Mouse (Mus musculus) MEL (cell line): ENCODE data around the gene Naa20. TPM values are rescaled to one million over a fixed set of nuclear protein-coding genes. Genes with fewer than 3 reads are reported as not detected.

ENCODE experiments used
- DNase-seq: peaks from one replicate; pipeline ENCODE4 v3.0.0; 2011; ENCODE audit warnings: low read depth, low spot score
- H3K27ac ChIP-seq: 2 replicates; pipeline ENCODE4 v1.5.1; 2012; ENCODE audit warnings: low read depth, mild to moderate bottlenecking, control low read depth, low read length, moderate library complexity; ENCODE audit not compliant: control insufficient read depth
- H3K27me3 ChIP-seq, 2 experiments: fragments of 150-350 bp in 1 of 2; sonication (generic) in 1 of 2; 2 replicates each; pipeline ENCODE4 v1.6.1; 2012; ENCODE audit warnings: low read length in 2 of 2, mild to moderate bottlenecking in 2 of 2, improper control_type of control experiment in 1 of 2, moderate library complexity in 1 of 2; ENCODE audit not compliant: insufficient read depth in 2 of 2, control insufficient read depth in 1 of 2
- H3K36me3 ChIP-seq, 2 experiments: 2 replicates each; pipeline ENCODE4 v1.6.1; 2012 to 2014; ENCODE audit warnings: low read length in 2 of 2, improper control_type of control experiment in 1 of 2, inconsistent platforms in 1 of 2, mild to moderate bottlenecking in 1 of 2; ENCODE audit not compliant: insufficient read depth in 2 of 2, control insufficient read depth in 1 of 2
- H3K4me1 ChIP-seq, 2 experiments: fragments of 150-350 bp in 1 of 2; sonication (generic) in 1 of 2; 2 replicates each; pipeline ENCODE4 v1.6.1; 2012; ENCODE audit warnings: low read length in 2 of 2, improper control_type of control experiment in 1 of 2, mild to moderate bottlenecking in 1 of 2; ENCODE audit not compliant: insufficient read depth in 2 of 2, control insufficient read depth in 1 of 2
- H3K4me3 ChIP-seq, 2 experiments: fragments of 150-350 bp in 1 of 2; sonication (generic) in 1 of 2; 2 replicates each; pipeline ENCODE4 v1.5.1; 2012; ENCODE audit warnings: low read depth in 2 of 2, low read length in 2 of 2, mild to moderate bottlenecking in 2 of 2, moderate library complexity in 2 of 2, control low read depth in 1 of 2, improper control_type of control experiment in 1 of 2; ENCODE audit not compliant: control insufficient read depth in 1 of 2, insufficient read depth in 1 of 2
- H3K79me2 ChIP-seq: 2 replicates; pipeline ENCODE4 v1.6.1; 2012; ENCODE audit warnings: mild to moderate bottlenecking, low read length, moderate library complexity; ENCODE audit not compliant: control insufficient read depth, poor library complexity, insufficient read depth
- H3K9ac ChIP-seq: 2 replicates; pipeline ENCODE4 v1.6.1; 2012; ENCODE audit warnings: low read depth, mild to moderate bottlenecking, control low read depth, low read length, moderate library complexity; ENCODE audit not compliant: control insufficient read depth, poor library complexity, severe bottlenecking
- H3K9me3 ChIP-seq: fragments of 150-350 bp; sonication (generic); replicated peaks from 2 replicates; pipeline ENCODE4 v1.6.1; 2012; ENCODE audit warnings: mild to moderate bottlenecking, low read length, improper control_type of control experiment, moderate library complexity; ENCODE audit not compliant: insufficient read depth
- CHD1 ChIP-seq: IDR thresholded peaks from 2 replicates; pipeline ENCODE4 v1.6.1; 2012; ENCODE audit warnings: low read depth, mild to moderate bottlenecking, inconsistent platforms, low read length, improper control_type of control experiment
- CTCF ChIP-seq, 3 experiments: IDR thresholded peaks in 2 of 3; conservative IDR thresholded peaks in 1 of 3; 2 replicates each; pipeline ENCODE4 v1.5.1; 2011 to 2012; ENCODE audit warnings: low read length in 3 of 3, low read depth in 2 of 3, mild to moderate bottlenecking in 2 of 3, improper control_type of control experiment in 1 of 3, inconsistent platforms in 1 of 3, mixed read lengths in 1 of 3, moderate library complexity in 1 of 3; ENCODE audit not compliant: control insufficient read depth in 1 of 3, insufficient read depth in 1 of 3, poor library complexity in 1 of 3, severe bottlenecking in 1 of 3
- E2F4 ChIP-seq: IDR thresholded peaks from 2 replicates; pipeline ENCODE4 v1.6.1; 2011; ENCODE audit warnings: low read depth, low read length, improper control_type of control experiment, borderline replicate concordance
- ELF1 ChIP-seq: IDR thresholded peaks from 2 replicates; pipeline ENCODE4 v1.6.1; 2014; ENCODE audit warnings: low read depth, mild to moderate bottlenecking, inconsistent platforms, low read length, improper control_type of control experiment, moderate library complexity
- EP300 ChIP-seq, 2 experiments: IDR thresholded peaks; 2 replicates each; pipeline ENCODE4 v1.6.1; 2011; ENCODE audit warnings: improper control_type of control experiment in 2 of 2, low read length in 2 of 2, low read depth in 1 of 2, mild to moderate bottlenecking in 1 of 2
- ETS1 ChIP-seq: IDR thresholded peaks from 2 replicates; pipeline ENCODE4 v1.6.1; 2012; ENCODE audit warnings: low read depth, mild to moderate bottlenecking, inconsistent platforms, low read length, improper control_type of control experiment, moderate library complexity
- HCFC1 ChIP-seq: IDR thresholded peaks from 2 replicates; pipeline ENCODE4 v1.6.1; 2012; ENCODE audit warnings: low read depth, mild to moderate bottlenecking, inconsistent platforms, low read length, improper control_type of control experiment, moderate library complexity
- MAX ChIP-seq: IDR thresholded peaks from 2 replicates; pipeline ENCODE4 v1.6.1; 2011; ENCODE audit warnings: low read length, improper control_type of control experiment
- MAZ ChIP-seq: IDR thresholded peaks from 2 replicates; pipeline ENCODE4 v1.6.1; 2012; ENCODE audit warnings: low read depth, mild to moderate bottlenecking, inconsistent platforms, low read length, improper control_type of control experiment
- MYB ChIP-seq: IDR thresholded peaks from 2 replicates; pipeline ENCODE4 v1.6.1; 2011; ENCODE audit warnings: mild to moderate bottlenecking, low read depth, low read length, improper control_type of control experiment
- NRF1 ChIP-seq: IDR thresholded peaks from 2 replicates; pipeline ENCODE4 v1.6.1; 2014; ENCODE audit warnings: low read depth, mild to moderate bottlenecking, inconsistent platforms, low read length, improper control_type of control experiment, moderate library complexity; ENCODE audit not compliant: poor library complexity, insufficient read depth, severe bottlenecking
- POLR2A ChIP-seq, 2 experiments: IDR thresholded peaks; 2 replicates each; pipeline ENCODE4 v1.6.1; 2011 to 2012; ENCODE audit warnings: low read length in 2 of 2, mild to moderate bottlenecking in 2 of 2, control low read depth in 1 of 2, improper control_type of control experiment in 1 of 2, low read depth in 1 of 2, moderate library complexity in 1 of 2; ENCODE audit not compliant: control insufficient read depth in 1 of 2, insufficient read depth in 1 of 2, poor library complexity in 1 of 2
- POLR2AphosphoS2 ChIP-seq: IDR thresholded peaks from 2 replicates; pipeline ENCODE4 v1.6.1; 2011; ENCODE audit warnings: low read length, improper control_type of control experiment
- POLR2AphosphoS5 ChIP-seq: IDR thresholded peaks from 2 replicates; pipeline ENCODE4 v1.6.1; 2012; ENCODE audit warnings: low read depth, borderline replicate concordance, mild to moderate bottlenecking, inconsistent platforms, low read length, moderate library complexity, mixed read lengths
- RAD21 ChIP-seq: IDR thresholded peaks from 2 replicates; pipeline ENCODE4 v1.6.1; 2011; ENCODE audit warnings: mild to moderate bottlenecking, low read depth, low read length, improper control_type of control experiment
- RCOR1 ChIP-seq: IDR thresholded peaks from 2 replicates; pipeline ENCODE4 v1.6.1; 2012; ENCODE audit warnings: low read depth, mild to moderate bottlenecking, inconsistent platforms, low read length, improper control_type of control experiment
- SMC3 ChIP-seq: IDR thresholded peaks from 2 replicates; pipeline ENCODE4 v1.6.1; 2011; ENCODE audit warnings: low read depth, low read length, improper control_type of control experiment
- TAL1 ChIP-seq: IDR thresholded peaks from 2 replicates; pipeline ENCODE4 v1.6.1; 2012; ENCODE audit warnings: mild to moderate bottlenecking, inconsistent platforms, low read length, moderate library complexity, mixed read lengths
- USF1 ChIP-seq: IDR thresholded peaks from 2 replicates; pipeline ENCODE4 v1.6.1; 2014; ENCODE audit warnings: low read depth, mild to moderate bottlenecking, inconsistent platforms, low read length, improper control_type of control experiment, moderate library complexity
- ZNF384 ChIP-seq: IDR thresholded peaks from 2 replicates; pipeline ENCODE4 v1.6.1; 2012; ENCODE audit warnings: low read depth, mild to moderate bottlenecking, inconsistent platforms, low read length, improper control_type of control experiment
- polyA plus RNA-seq, 2 experiments: library from polyadenylated mRNA; stranded (reverse) in 1 of 2; unstranded in 1 of 2; fragments of >175 nt in 1 of 2; fragments of >200 nt in 1 of 2; gene quantifications; 2 replicates each; pipeline versions ENCODE4 v1.2.1 to v1.2.4; 2012; ENCODE audit warnings: low replicate concordance in 2 of 2, low read depth in 1 of 2; ENCODE audit not compliant: insufficient read length in 2 of 2, insufficient read depth in 1 of 2, missing spikeins in 1 of 2
- total RNA-seq: library from RNA; depleted of rRNA; stranded (reverse); fragments of 300-350 nt; gene quantifications from 2 replicates; pipeline ENCODE4 v1.2.3, GENCODE M21; 2012

Naa20 gene
- total and polyA plus RNA-seq, 3 experiments: 86.3 to 88.1 TPM; not detected in 1

DNA sequence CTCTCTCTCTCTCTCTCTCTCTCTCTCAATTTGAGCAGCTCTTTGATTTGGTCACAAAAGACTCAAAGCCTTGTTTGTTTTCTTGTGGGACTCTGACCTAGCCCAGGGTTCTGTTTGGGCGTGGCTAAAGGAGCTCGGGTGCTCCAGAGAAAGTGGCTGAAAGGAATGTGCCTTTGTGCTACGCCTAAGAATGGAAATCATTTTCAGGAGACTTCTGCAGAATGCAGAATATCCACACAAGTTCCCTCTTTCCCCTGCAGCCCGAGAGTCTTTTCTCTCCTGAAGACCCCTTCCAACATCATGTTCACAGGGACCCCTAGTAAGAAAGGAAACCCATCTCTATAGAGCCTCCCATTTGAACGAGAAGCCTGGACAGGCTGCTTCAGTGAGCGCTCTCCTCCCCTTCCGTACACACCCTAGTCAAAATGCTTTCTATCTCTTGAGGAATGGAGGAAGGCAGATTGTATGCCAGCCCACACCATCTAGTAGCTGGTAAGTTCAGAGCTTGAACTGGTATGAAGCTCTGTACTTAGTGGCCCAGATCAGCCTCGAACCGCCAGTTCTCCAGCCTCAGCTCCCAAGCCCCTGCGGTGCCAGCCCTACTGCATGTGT, 39.6 kb upstream of the Naa20 start:
- H3K9ac ChIP-seq: no peak overlapping the region
- H3K27ac ChIP-seq: no peak overlapping the region
- H3K79me2 ChIP-seq: no peaks in the 10 kb centered on the region
- no peaks in the 10 kb centered on the region for H3K36me3 ChIP-seq
- H3K4me3 ChIP-seq: no peak overlapping the region
- no peaks in the 10 kb centered on the region for H3K4me1 ChIP-seq
- no peaks in the 10 kb centered on the region; a peak in 1 of 4 replicates for H3K27me3 ChIP-seq
- no peaks in the 10 kb centered on the region for H3K9me3 ChIP-seq
- TF ChIP-seq POLR2A (IDR thresholded peaks at IDR 0.05; ENCODE audit: control insufficient read depth in 1 of 2, insufficient read depth in 1 of 2, low read depth in 1 of 2, low read length in 2 of 2, poor library complexity in 1 of 2) (no peak), ELF1 (no peak), MAZ (no peak), POLR2AphosphoS5 (no peak), ZNF384 (no peak), NRF1 (no peak), ETS1 (no peak), RAD21 (no peak)
- no peak for DNase-seq

DNA sequence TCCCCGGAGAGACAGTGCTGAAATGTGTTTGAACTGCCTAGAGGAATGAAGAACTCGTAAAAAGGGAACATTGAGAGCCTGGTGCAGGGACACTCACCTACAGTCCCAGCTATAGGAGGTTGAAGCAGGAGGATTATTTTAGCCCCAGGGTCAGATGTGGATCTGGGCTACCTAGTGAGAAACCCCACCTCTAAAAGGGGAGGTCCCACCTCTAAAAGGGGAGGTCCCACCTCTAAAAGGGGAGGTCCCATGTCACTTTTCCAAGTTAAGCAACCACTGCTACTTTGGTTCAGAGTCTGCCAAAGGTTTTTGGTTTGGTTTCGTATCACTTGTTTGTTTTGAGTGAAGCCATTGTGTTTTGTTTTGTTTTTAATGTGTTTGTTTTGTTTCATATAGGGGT, 36.6 kb upstream of the Naa20 start:
- H3K4me3 ChIP-seq: no peak overlapping the region
- no peaks in the 10 kb centered on the region for H3K36me3 ChIP-seq
- TF ChIP-seq USF1 (no peak), E2F4 (no peak), MAX (no peak)
- TF ChIP-seq, all 39 proteins: peak for 0

DNA sequence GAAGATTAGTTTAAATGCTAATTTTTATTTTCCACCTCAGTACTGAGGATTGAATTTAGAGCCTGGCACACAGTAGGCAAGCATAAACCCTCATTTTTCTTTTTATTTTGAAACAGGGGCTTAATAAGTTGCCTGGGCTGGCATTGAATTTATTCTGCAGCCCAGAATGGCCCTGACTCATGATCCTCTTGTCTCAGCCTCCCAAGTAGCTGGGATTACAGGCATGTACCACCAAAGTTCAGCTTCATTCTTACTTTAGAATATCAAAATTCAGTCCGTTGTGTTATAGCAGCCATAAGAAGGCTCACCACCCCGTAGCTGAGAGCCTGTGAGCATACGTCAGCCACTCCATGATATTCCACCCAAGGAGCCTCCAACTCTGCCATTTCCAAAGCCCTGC, 35.7 kb upstream of the Naa20 start:
- Histone ChIP-seq H3K9ac (no peak overlapping the region), H3K36me3 (no peaks in the 10 kb centered on the region), H3K27me3 (no peaks in the 10 kb centered on the region), H3K27ac (no peak overlapping the region), H3K79me2 (no peaks in the 10 kb centered on the region), H3K4me1 (no peaks in the 10 kb centered on the region), H3K9me3 (no peaks in the 10 kb centered on the region), H3K4me3 (no peak overlapping the region)
- TF ChIP-seq CTCF (IDR thresholded peaks at IDR 0.05 in 2 of 3, conservative IDR thresholded peaks at IDR 0.05 in 1 of 3; ENCODE audit: control insufficient read depth in 1 of 3, insufficient read depth in 1 of 3, low read depth in 2 of 3, low read length in 3 of 3, poor library complexity in 1 of 3, severe bottlenecking in 1 of 3) (no peak), POLR2AphosphoS2 (no peak), NRF1 (no peak), EP300 (IDR thresholded peaks at IDR 0.05; ENCODE audit: low read depth in 1 of 2, low read length in 2 of 2) (no peak), RCOR1 (no peak), HCFC1 (no peak), CHD1 (no peak), POLR2A (IDR thresholded peaks at IDR 0.05; ENCODE audit: control insufficient read depth in 1 of 2, insufficient read depth in 1 of 2, low read depth in 1 of 2, low read length in 2 of 2, poor library complexity in 1 of 2) (no peak), ZNF384 (no peak), TAL1 (no peak), SMC3 (no peak), MYB (no peak)
- peak; percentile 8 for DNase-seq

More for the DNA sequence above, 36.6 kb upstream of the Naa20 start:
- Histone ChIP-seq H3K27ac (no peak overlapping the region), H3K4me1 (no peaks in the 10 kb centered on the region), H3K9ac (no peak overlapping the region), H3K27me3 (no peaks in the 10 kb centered on the region; a peak in 1 of 4 replicates), H3K9me3 (no peaks in the 10 kb centered on the region), H3K79me2 (no peaks in the 10 kb centered on the region)
- no peak for DNase-seq
